Mouse (Mus musculus) cerebellum, adult 2 months (tissue): ENCODE data around the gene Rassf3.

Source experiments
- CTCF ChIP-seq: fragments of 200-500 bp; IDR thresholded peaks from 2 replicates; pipeline ENCODE4 v1.5.1; 2011; ENCODE audit warnings: low read depth, mild to moderate bottlenecking, control low read depth, low read length, moderate library complexity, borderline replicate concordance; ENCODE audit not compliant: insufficient read depth
- POLR2A ChIP-seq: fragments of 200-500 bp; IDR thresholded peaks from 2 replicates; pipeline ENCODE4 v1.6.1; 2011; ENCODE audit warnings: low read length, control low read depth, borderline replicate concordance; ENCODE audit not compliant: insufficient read depth

- TF ChIP-seq CTCF (no peak), POLR2A (no peak)
Measured at GRCm38 (mm10) chr10:121391901-121392300, 84.2 kb downstream of the Rassf3 start.
